Mouse (Mus musculus): ENCODE measurements around the gene Cd34.

- TF ChIP-seq CTCF (IDR thresholded peaks at IDR 0.05) (peak; percentile 92), EP300 (IDR thresholded peaks at IDR 0.05) (no peak)
Measured at GRCm38 (mm10) chr1:194962181-194962580, 23.6 kb downstream of the Cd34 start.
